Mouse (Mus musculus) embryo, embryonic 9.5 days (tissue): ENCODE measurements at regions not wholly inside any gene's neighbourhood (a gene's known extent, or its start where the extent isn't known, plus 50 kb on each side); places are given as distances from the start of the nearest gene placed in this dataset.

ENCODE experiments used
- DNase-seq: peaks from one replicate; pipeline ENCODE4 v3.0.0-alpha.2; 2017; ENCODE audit errors: extremely low spot score

GRCm38 (mm10) chr6:51701253-51702020 is 177.7 kb downstream of the Snx10 start:
- DNase-seq, result no peak

DNA sequence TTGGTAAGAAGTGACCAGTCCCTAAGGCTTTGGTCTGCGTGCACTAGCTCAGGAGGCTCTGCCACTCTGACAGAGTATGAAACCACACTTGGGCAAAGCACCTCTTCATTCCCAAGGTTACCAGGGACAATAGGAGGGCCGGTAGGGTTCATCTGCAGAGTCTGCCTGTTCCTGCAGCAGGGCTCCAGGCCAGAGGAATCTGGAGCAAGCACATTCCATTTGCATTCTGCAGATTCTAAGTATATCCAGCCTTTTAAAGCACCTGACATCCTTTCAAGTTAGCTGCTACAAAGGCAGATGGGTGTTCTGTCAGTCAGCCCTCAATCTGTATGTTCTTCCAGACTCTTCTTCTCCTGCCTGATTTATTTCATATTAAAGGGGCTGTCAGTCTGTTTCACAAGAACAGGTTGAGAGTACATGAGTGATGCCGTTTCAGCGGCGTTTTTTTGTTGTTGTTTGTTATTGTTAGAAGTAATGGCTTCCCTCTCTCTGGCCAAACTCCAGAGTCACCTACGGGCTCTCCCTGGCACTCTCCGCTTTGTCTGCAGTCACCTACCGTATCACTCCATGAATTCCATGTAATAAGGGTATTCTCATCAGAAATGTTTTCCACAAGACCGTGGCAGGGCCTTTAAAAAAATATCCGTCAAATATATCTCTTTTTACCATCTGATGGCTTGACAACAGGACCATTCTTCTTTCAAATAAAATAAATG is 178.9 kb downstream of the Snx10 start:
- no peak for DNase-seq

DNA sequence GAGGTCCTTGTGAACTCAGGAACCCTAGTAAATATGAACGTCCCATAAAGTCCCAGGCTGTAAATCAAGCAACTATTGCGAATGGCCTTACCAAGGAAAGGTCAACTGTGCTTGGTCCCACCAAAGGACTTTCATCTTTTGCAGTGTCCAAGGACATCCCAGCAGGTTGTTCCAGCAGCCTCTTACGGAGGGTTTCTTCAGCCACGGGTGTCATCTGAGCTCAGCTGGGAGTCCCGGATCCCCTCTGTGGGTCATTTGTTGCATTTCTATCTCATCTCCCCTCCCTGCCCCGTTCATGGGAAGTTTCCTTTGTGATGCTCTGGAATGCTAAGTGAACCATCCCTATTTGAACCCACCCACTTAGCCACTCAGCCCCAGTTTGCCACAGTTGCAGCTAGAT is 184.3 kb downstream of the Snx10 start:
- DNase-seq, result no peak

GRCm38 (mm10) chr6:51708668-51709339 is 185.1 kb downstream of the Snx10 start:
- DNase-seq, result no peak

- peak; percentile 54 for DNase-seq
Observed at GRCm38 (mm10) chr6:51709340-51710067, 185.8 kb downstream of the Snx10 start.

GRCm38 (mm10) chr6:51710153-51710552 is 186.5 kb downstream of the Snx10 start:
- DNase-seq, result no peak

DNA sequence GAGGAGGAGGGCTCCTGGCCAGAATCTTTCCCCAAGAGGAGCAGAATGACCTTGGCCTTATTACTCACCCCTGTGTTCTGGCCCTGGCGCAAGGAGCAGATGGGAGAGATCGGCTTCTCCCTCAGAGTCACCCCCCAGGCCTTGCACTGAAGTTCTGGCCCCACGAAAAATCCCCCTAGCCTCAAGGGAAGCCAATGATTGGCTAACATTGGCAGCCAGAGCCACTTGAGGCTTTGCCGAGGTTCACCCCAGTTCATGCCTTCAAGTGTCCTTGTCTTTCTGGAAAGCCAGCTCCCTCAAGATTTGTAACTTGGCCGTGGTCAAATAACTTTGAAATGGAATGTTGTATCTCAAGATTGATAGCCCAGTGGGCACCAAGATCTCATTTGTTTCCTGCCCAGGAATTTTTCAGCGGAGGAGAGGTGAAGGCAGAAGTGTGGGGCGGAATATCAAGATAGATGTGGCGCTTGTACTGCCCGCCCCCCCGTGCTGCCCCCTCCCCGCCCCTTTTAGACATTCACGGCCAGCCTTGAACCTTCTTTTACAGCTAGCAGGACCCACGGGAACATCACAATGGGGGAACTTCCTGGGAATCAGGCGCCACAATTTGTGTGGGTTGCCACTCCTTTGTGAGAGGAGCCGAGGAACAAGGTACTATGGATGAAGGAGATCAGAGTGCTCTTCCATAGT is 187.4 kb downstream of the Snx10 start:
- no peak for DNase-seq

DNA sequence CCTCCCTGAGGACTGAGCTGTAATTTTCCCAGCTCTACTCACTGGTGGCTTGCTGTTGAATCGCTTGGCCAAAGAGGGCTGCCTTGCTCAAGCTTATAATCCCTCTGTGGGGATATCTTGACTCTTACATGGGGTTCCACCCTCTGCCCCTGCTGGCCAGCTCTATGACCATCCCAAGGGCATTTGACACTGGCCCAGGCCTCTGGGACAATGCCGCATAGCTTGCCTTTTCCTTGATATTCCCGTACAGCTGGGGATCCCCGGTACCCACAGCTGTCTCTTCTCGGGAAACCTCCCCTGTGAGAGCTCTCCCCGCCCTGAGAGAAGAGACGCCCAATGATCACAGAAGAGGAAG is 187.9 kb downstream of the Snx10 start:
- no peak for DNase-seq

DNA sequence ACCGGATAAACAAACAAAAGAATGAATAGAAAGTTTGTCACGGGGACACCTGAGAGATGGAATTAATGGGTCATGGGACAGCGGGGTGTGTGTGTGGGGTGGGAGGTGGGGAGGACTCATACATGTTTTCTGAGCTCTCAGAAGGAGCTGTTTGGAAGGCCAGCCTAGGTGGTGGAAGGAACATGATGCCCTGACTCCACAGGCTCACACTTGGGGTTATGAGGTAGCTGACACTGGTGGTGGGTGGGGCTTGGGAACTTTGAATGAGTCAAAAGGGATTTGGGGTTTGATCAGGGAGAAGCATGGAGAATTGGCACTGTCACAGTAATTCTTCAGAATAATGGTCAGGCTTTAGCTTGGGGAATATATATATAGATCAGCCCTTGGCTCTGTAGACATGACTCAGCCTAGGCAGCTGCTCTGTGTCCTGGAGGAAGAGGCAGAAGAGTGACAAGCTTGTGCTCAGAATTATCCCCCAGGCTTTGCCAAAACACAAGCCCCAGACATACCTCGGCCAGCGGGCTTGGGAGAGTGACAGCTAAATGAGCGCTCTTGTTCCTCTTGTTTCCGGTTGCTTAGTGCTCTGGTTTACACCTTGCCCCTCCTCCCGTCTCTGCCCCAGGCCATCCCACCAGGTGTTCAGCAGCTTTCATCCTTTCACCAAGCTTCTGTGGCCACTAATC is 191.6 kb downstream of the Snx10 start:
- no peak for DNase-seq

DNA sequence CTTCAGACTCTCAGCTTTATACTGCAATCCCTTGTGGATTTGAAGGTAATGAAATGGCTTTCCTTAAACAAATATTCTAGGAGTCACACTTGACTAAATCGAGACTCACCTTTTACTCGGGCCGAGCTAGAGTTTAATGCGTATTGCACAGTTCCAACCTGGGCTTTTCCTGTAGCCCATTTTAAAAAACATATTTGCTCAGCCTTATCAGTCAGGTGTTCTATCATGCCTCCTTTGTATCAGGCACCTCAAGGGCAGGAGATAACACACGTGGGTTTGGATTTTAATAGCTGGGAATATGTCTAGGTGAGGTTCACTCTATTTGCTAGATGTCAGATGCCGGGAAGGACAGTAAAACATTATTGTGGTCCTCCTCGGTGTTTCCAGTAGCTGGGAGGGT is 193.7 kb downstream of the Snx10 start:
- no peak for DNase-seq

- DNase-seq, result no peak
Observed at GRCm38 (mm10) chr6:51720705-51721104, 197.0 kb downstream of the Snx10 start.

GRCm38 (mm10) chr6:51723053-51723452 is 199.4 kb downstream of the Snx10 start:
- DNase-seq, result no peak

- DNase-seq, result no peak
Observed at GRCm38 (mm10) chr6:51727191-51727590, 203.5 kb downstream of the Snx10 start.

- DNase-seq, result no peak
Observed at GRCm38 (mm10) chr6:51728816-51729562, 205.3 kb downstream of the Snx10 start.

GRCm38 (mm10) chr6:51730564-51731351 is 207.1 kb downstream of the Snx10 start:
- no peak for DNase-seq

GRCm38 (mm10) chr6:51732298-51732895 is 208.7 kb downstream of the Snx10 start:
- DNase-seq, result no peak

DNA sequence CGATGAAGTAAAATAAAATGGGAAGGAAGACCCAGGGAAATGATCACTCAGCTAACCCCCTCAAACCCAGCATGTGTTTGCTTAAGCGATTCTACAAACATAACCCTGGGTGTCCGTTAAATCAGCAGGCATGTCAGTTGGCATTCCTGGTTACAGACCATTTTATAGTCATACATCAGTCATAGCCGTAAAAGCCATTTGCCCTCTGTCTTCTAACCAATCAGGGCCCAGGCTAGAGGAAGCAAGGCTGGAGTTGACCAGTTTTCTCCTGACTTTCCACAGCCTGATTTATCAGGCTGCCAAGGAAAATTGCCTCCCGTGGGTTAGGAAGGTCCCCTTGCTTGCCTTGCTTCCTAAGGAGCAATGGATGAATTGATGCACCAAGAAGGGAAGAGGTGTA is 212.3 kb downstream of the Snx10 start:
- no peak for DNase-seq

GRCm38 (mm10) chr6:51743105-51743660 is 219.5 kb downstream of the Snx10 start:
- no peak for DNase-seq

DNA sequence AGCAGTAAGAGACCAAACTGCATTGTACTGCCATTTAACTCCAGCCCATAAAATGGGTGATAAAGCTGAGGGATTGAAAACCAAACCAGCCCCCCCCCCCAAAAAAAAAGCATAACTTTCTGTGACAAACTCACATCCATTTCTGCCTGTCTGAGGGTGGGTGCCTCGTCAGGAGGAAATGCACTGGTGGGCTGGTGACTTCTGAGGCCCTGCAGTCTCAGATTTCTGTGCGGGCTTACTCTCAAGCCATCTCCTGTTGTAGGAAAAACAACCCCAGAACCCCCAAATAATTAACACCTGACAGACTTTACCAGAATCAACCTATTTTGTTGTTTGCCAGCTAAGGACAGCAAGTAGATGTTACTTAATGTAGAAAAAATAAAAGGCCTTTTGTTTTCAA is 220.9 kb downstream of the Snx10 start:
- no peak for DNase-seq
